ENCODE assay signal across 11 mouse cellular contexts in the genomic region with DNA sequence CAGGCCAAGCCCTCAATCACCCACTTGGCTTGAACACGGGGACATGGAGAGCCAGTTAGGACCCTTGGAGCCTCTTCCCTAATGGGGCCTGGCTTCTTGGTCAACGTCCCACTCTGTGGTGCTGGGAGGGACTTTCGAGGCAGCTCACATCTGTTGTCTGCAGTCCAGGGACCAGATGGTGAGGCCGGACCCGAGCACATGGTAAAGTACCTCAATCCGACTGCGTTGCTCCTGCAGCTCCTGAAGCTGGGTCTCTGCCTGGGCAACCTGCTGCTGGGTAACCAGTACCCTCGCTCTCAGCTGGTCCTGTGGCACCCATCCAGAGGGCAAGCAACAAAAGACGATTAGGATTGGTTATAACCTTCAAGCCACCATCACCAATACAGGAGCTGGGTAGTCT. TPM values are rescaled to one million over a fixed set of nuclear protein-coding genes. Genes with fewer than 3 reads are reported as not detected.
DNase-seq lines count a peak whose midpoint lies in the region; ATAC-seq lines count a peak whose summit lies in the region.
"Had no signal": no experiment of that assay in that cellular context is flagged by ENCODE, and none has a peak within 500 bp of the region (broad histone marks: within the 10 kb centered on the region; RNA-seq: fewer than 3 reads in every experiment).

No protein-coding gene starts in this region.

- no peaks in the 10 kb centered on the region; the same call in 1 of the 2 replicates for H3K36me3 ChIP-seq in limb, embryonic 11.5 days (ENCODE audit: control insufficient read depth, insufficient read depth, low read length)

- H3K27me3 ChIP-seq in limb, embryonic 11.5 days (ENCODE audit: control insufficient read depth, insufficient read depth, low read length), result no peaks in the 10 kb centered on the region
- H3K27me3 ChIP-seq: liver, embryonic 15.5 days; Patski had no signal

- no peaks in the 10 kb centered on the region for H3K9me3 ChIP-seq in limb, embryonic 11.5 days (ENCODE audit: control insufficient read depth, low read length)
- H3K9me3 ChIP-seq: liver, embryonic 15.5 days had no signal

- H3K9ac ChIP-seq in limb, embryonic 11.5 days (ENCODE audit: low read length), result peak overlapping the region; percentile 53; the same call in 1 of the 2 replicates
- H3K9ac ChIP-seq: liver, embryonic 15.5 days had no signal

- H3K4me1 ChIP-seq in limb, embryonic 11.5 days (ENCODE audit: control insufficient read depth, insufficient read depth, low read length), result peaks cover 22% of the 10 kb centered on the region

- no peak overlapping the region for H3K4me3 ChIP-seq in limb, embryonic 11.5 days (ENCODE audit: low read depth, low read length)
- H3K4me3 ChIP-seq: liver, embryonic 15.5 days had no signal

- peak; percentile 41 for DNase-seq in cerebellum, adult 9-10 months
- DNase-seq in cerebellum, adult 9-11 months, result no peak
- peak; percentile 34 to 46 for DNase-seq in kidney, postnatal 4 days
- no peak for DNase-seq in kidney, adult 9 months
- DNase-seq in cerebellum, postnatal 14 days, result peak; percentile 64 to 78
- DNase-seq in limb, embryonic 11.5 days (ENCODE audit: low spot score), result no peak
- no peak for DNase-seq in thymus, postnatal 10 days (ENCODE audit: low spot score in 2 of 2)
- DNase-seq in urinary bladder, postnatal 36 days (ENCODE audit: low spot score in 2 of 2), result no peak

- WGBS in limb, embryonic 11.5 days, result 78% methylated on average over 9 of the region's 9 CpGs

- H3K27ac ChIP-seq in limb, embryonic 11.5 days (replicated peaks; ENCODE audit: low read depth, low read length), result no peak overlapping the region
- H3K27ac ChIP-seq: liver, embryonic 15.5 days had no signal

- H3K4me2 ChIP-seq in limb, embryonic 11.5 days (ENCODE audit: low read depth, severe bottlenecking), result no peak overlapping the region; the same call in 1 of the 2 replicates

- no peak for ATAC-seq in limb, embryonic 11.5 days (ENCODE audit: insufficient number of reproducible peaks, low FRiP score, low TSS enrichment, low read depth)
- ATAC-seq: inflammation-experienced regulatory T-cells, adult 6 months; Patski had no signal

RNA-seq across cellular contexts. Expression of a gene that starts 1.0 kb away (rescaled TPM):
- polyA plus RNA-seq in limb, embryonic 11.5 days (2014; fragmentation: Nextera tagmentation; extraction: Ambion mirVana), result 3.7 and 4.3 TPM in 2 replicates

RNA-seq across cellular contexts. Expression of a gene that starts 2.9 kb away (rescaled TPM):
- polyA plus RNA-seq in limb, embryonic 11.5 days (2014; fragmentation: Nextera tagmentation; extraction: Ambion mirVana), result 2.2 and 2.5 TPM in 2 replicates

RNA-seq across cellular contexts. Expression of a gene that starts 10.7 kb away (rescaled TPM):
- 110 and 111 TPM in 2 replicates for polyA plus RNA-seq in limb, embryonic 11.5 days (2014; fragmentation: Nextera tagmentation; extraction: Ambion mirVana)

RNA-seq across cellular contexts. Expression of a gene that starts 40.0 kb away (rescaled TPM):
- 28.2 and 35.0 TPM in 2 replicates for polyA plus RNA-seq in limb, embryonic 11.5 days (2014; fragmentation: Nextera tagmentation; extraction: Ambion mirVana)

RNA-seq across cellular contexts. Expression of a gene that starts 41.2 kb away (rescaled TPM):
- polyA plus RNA-seq in limb, embryonic 11.5 days (2014; fragmentation: Nextera tagmentation; extraction: Ambion mirVana), result 49.3 and 52.1 TPM in 2 replicates

Comparison
In these comparisons a context has a peak if more than half of its experiments do, and no peak if none do; other contexts are left out.
1. DNase-seq: peak in cerebellum, adult 9-10 months (single experiment), kidney, postnatal 4 days (2 of 2) and cerebellum, postnatal 14 days (2 of 2); none in cerebellum, adult 9-11 months (single experiment), kidney, adult 9 months (single experiment), limb, embryonic 11.5 days (single experiment), thymus, postnatal 10 days (0 of 2) and urinary bladder, postnatal 36 days (0 of 2).